Mouse (Mus musculus) hindlimb bud, embryonic 11.5 days (tissue): ENCODE data around the gene Hsd17b12.

Experiments used
- DNase-seq: peaks from one replicate; pipeline ENCODE4 v3.0.0-alpha.2; 2012; ENCODE audit warnings: low read depth, low spot score; ENCODE audit errors: extremely low spot score

The Hsd17b12 gene

DNA sequence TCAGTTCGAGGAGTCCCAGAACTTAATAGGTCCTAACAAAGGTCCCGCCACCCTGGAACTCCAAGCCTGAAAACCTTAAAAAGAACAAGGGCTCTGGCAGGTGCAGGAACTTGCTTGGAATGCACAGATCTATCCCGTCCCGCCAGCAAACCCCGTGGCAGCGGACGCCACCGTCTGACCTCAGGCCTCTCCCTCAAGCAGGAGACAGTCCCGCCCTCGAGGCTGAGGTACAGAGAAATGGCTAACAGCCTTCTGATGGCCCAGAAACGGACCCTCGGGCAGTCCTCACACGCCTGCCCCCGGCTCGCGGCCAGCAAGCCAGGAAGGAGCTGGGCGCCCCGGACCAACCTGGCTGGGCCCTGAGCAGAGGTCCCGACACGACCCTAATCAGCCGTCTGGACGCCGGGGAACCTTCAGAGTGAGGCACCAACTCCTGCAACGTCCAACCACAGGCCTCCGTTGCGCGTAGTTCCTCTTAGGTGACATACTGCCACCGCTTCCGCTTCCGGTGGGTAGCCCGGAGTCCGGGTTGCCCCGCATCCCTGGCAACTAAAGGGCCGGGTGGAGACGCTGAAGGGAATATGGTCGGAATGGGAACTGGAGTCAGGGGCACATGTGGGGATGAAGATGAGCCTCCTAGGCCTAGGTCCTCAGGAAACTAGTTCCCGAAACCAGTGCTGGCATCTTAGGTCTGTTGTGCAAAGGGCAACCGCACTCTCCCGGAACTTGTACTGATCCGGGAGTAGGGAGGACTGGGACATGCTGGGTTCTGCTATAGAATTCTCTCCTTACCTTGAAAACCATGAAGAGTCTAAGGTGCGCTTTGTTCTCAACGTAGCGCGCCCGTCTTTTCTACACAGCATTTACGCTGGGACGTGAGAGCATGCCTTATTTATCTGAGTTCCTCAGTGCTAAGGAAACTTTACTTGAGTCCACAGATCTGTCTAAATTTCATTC lies 147.2 kb downstream of the Hsd17b12 start, which contains the start of gene Alkbh3:
TSS of gene Alkbh3 (minus strand) at position 473 of the 957 bp plus-strand sequence.
- DNase-seq: peak; percentile 72

DNA sequence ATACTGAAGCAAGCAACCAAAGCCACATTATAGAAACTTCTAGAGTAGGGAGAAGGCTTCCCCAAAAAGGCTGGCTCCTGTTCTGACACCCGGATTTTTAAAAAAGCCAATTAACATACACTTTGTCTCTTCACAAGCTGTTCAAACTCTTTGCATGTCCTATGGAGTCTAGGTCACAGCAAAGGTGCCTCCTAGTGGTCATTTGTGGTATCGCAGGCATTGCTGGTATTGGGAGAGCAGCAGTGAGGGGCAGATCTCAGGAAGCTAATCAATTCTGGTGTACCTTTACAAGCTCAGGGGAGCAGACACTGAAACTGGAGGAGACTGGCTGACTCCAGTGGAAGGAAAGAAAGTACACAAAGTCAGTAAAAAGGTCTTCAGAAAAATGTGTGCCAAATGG lies 155.4 kb downstream of the Hsd17b12 start:
- peak; percentile 71 for DNase-seq

DNA sequence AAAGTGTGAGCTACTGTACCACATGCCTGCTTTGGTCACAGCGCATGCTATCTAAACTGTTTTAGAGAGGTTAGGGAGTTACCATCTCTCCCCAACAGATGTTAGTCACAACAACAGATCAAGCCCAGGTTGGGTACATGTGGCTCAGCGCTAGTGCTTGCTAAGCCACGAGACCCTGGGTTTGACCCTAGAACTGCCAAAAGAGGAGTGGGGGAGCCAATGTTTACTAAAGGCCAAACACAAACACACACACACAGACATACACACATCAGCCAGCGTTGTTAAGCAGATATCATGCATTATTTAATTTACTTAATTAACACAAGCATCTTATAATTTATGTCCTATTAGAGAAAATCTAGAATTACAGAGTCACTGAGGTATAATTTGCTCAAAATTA lies 155.8 kb downstream of the Hsd17b12 start:
- no peak for DNase-seq

DNA sequence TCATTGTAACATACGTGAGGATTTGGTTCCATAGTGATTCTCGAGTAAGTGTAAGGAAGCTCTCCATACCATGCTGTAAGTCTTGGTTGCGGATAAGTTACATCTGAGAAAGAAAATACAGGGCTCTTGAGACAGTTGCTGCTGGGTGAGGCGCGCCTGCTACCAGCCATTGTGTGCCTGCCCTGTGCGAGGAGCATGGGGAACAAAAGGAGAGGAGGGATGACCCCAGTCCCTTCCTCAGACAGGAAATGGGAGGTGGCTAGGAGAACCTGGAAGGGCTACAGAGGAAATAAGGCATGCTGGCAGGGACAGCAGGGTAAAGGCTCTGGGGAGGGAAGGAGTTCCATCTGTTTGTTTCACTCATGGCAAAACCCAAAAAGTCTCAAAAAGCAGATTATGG lies 156.4 kb downstream of the Hsd17b12 start:
- DNase-seq: no peak

DNA sequence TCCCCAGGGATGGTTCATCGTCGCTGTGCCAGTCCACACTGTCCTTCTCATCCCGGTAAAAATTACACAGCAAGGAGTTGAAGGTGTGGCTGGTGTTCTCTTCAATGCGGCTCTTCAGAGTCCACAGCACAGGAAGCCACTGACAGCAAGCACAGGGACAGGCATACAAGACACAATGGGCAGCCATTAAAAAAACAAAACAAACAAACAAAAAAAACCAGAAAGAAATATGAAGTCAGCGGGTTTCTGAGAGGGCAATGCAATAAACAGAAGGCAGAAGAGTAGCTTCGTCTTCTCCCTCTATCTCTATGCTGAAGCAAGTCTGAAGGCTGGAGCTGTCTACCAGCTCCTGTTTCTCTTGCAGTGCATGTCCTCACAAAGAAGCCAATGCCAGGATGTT lies 161.5 kb downstream of the Hsd17b12 start, which contains the start of gene Gm27027:
TSS of gene Gm27027 (minus strand) at position 101 of the 400 bp plus-strand sequence.
- no peak for DNase-seq

DNA sequence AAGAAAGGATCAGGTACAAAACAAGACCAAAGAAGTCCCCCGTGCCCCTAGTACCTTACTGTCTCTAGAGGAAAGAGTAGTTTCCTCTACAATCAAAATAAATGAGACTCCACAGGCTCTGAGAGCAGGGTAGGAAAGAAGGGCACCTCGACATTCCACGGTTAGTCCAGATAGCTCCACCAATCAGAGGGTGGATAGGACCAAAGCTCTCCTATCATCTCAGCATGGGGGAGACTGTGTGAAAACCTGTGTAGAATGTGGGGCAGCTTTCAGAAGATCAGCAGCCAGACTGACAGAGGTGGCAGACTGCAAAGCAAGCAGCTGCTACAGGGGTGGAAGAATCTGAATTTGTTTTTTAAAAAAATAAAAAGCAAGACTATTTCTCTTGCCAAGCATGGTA lies 165.0 kb downstream of the Hsd17b12 start:
- DNase-seq: no peak

DNA sequence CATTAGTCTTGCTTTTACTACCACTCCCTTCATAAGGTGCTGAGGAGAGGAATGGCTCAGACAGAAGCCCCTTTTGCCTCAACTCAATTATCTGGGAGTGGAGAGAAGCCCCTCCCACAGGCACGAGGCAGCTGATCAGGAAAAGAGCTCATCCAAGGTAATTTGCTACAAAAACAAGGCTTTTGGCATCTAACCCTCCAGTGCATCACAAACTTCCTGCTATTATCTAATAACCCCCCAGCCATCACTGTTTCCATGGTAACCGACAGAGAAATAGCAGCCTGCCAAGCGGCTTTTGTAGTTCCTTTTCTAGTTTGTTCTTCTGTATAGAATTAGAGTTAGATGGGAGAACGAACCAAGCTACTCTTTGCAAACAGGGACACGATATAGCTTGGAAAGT lies 165.5 kb downstream of the Hsd17b12 start:
- no peak for DNase-seq

DNA sequence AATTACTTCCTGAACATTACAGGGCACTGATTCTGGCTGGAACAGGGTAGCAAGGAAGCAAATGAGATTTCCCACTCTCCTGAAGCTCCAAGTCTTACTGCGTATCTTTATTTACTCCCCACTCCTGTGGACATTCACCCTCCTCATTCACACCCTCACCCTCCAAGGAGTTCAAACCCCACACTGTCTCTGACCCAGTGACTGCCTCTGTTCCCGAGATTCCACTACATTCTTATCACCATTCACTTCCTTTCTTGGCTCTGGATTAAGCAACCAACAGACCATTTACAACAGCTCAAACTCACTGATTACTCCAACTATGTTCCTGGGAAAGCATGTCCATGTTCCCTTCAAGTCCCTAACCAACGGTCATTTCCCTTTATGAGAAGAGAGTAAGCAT lies 166.4 kb downstream of the Hsd17b12 start:
- no peak for DNase-seq

DNA sequence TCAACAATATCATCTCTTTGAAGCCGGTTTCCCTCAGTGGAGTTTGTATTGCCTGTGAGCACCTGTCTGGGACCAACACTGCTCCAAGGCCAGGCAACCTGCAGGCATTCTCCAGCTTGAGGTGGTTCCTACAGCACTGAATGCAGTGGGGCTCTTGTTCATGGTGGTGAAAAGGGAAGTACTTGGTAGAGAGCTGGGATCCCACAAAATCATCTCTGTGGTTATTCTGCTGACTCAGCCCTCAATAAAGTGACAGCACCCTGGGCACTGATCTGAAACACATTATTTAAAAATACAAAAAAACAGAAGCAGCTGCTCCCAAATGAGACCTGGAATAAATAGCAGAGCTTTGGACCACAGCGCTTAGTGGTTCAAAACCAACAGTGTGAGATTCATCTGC lies 169.3 kb downstream of the Hsd17b12 start:
- no peak for DNase-seq
